Mouse (Mus musculus) embryo, embryonic 10.5 days (tissue): Measurements from ENCODE around the gene Awat2.
"Not testable (repeated sequence)": the region's sequence is repeated elsewhere in the genome, so short reads cannot be mapped to it uniquely, and the experiment has no call there.

ENCODE experiments used
- DNase-seq: peaks from one replicate; pipeline ENCODE4 v3.0.0-alpha.2; 2015; ENCODE audit warnings: low spot score

Awat2 gene

DNA sequence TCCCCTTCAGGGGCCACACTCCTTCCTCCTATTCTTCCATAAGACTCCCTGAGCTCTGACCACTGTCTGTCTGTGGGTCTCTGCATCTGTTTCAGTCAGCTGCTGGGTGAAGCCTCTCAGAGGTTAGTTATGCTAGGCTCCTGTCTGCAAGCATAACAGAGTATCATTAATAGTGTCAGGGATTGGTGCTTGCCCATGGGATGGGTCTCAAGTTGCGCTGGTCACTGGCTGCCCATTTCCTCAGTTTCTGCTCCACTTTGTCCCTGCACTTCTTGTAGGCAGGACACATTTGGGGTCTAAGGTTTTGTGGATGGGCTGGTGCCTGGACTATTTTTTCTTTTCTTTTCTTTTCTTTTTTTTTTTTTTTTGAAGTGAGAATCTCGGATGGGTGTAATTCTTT is at the start of gene Awat2:
Awat2 (minus strand) TSS at position 101 of the 400 bp plus-strand sequence.
- not testable (repeated sequence) for DNase-seq

DNA sequence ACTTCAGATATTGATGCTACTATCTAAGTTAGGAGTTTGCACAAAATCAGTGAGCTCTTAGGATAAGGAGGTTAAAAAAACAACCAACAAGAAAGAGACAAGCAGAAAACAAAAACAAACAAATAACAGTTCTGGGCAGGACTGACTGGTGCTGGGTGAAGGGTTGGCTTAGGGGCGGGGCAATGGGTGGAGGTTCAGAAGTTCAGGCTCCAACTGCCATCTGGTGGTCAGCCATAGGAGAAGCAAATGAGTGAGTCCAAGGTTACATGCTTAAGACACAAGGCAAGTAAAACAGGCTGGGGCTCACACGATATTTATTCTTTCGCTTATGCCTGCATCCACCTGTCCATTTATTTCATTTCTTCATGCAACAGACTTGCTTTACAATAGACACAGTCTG is 37.8 kb upstream of the Awat2 start:
- peak; percentile 78 for DNase-seq

DNA sequence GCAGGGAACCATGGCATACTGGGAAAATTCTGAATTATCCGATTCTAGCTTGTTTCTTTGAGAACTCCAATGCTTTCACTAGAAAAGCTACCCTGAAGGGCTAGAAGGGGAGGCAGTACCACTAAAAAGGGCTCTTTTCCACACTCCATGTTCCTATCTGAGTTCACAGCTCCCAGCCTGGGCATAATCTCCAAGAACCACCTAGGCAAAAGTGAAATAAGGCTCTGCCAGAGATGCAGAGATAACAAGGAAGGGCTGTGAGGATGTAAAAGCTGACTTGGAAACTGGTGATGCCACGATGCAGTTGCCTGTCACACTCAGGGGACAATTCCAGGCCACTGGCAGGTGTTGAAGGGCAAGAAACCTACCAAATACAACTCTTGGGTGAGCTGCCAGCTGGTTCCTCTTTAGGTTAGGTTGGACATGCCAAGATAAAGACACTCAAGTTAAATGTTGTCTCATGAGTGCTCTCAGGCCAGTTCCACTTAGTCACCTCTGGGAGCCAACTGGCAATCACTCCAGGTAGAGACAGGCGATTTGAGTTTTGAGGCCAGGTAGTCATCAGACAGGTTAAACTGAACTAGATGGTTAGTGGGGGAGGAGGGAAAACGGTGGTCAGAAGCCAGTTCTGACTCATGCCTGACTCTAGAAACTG is 33.2 kb upstream of the Awat2 start:
- no peak for DNase-seq

DNA sequence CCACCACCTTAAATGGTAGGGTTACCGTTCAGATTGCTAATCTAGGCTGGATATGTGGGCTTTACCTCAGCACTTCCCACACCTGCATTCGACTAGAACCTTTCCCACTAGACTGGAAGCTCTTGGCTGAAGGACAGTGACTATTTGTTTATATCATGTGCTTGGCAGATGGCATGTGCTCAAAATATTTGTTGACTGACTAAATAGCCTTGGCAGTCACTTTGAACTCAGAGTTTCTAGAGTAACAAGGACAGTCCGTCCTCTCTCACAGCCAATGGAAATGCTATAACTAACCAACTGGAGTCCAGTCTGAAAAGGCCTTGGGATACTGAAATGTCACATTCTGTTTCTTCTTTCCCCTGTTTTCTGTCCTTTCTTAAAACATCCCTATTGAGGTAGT is 29.0 kb upstream of the Awat2 start:
- DNase-seq = no peak

DNA sequence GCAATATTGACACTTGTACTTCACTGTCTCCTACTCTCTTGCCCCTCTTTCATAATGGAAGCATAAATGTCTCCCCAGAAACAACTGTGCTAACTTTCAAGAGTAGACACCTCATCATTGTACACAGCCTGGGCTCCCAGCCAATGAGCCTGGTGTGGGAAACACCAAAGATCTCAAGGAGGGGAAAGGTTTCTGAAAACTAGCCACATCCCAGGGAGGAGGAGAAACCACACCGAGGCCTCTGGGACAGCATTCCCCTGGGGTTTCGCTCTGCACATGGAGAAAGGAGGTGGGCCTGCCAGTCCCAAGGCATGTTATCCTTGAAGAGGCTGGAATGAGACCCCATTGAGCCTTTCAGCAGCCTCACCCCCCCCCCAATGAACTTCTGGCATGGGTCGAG is 27.6 kb upstream of the Awat2 start:
- no peak for DNase-seq

DNA sequence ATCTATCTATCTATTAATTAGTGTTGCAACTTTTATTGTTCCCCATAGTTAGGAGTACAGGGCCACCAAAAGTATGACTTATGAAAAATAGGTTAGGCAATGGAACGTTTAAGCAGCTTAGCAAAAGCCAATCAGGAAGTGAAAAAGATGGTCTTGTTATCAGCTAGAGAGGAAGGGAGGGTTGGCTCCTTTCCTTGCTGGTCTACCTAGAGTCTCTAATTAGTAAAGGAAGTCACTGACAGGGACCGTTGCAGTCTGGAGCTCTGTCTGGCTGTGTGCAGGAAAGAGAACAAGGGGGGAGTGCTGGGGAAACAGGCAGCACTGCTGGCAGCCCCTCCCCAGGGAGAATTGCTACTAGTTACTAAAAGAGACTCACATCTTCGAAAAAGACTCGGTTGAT is 25.5 kb upstream of the Awat2 start:
- no peak for DNase-seq

DNA sequence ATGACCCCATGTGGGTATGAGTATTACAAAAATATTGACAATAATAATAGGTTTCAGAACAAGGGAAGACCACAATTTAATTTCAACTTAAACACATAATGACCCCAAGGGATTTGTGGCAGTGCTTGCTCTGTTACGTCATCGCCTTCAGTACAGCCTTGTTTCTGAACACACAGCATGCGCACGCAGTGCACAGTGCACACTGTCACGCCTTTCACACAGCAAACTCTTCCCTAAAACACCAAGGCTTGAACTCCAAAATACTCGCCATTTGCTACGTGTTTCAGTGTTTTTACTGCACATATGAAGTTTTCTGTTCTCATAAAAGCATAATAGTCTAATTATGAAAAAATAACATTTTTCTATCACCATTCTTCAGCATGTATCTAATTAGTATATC is 1.0 kb upstream of the Awat2 start:
- DNase-seq = no peak

DNA sequence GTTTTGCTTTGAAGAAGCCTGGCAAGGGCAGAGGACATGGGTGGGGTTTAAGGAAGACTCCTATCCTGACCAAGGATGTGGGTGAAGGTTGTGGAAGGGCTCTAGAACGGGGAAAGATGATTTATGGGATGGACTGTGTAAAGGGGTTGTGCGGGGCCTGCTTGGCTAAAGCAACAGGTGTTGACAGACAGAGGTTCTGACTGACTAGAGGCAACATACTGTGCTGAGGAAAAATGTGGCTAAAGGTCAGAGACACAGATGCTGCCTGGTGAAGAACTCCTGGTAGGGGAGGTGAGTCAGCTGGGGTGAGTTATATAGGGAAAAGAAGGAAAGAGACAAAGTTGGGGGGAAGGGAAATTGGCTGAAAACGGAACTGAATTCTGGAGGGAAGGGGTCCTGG is 10.2 kb downstream of the Awat2 start:
- peak; percentile 7 for DNase-seq

DNA sequence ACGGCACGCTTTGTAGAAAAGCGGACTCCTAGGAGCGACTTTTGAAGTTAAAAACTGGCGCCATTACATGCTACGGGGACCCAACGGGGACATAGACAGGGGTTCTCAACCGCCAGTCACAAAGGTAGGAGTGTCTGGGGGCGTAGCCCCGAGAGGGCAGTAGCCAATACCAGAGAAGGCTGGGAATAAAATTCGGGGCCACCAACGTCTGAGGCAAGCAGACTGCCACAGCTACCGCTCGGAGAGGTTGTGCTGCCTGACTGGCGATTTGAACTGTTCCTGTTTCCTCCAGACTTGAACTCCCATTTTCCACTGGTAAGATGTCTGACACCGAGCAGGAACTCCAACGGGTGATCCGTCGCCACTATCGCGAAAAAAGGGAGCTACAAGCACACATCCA is 13.8 kb downstream of the Awat2 start, which contains the start of gene Otud6a:
Otud6a (plus strand) TSS at position 321 of the 400 bp plus-strand sequence.
- DNase-seq = no peak

DNA sequence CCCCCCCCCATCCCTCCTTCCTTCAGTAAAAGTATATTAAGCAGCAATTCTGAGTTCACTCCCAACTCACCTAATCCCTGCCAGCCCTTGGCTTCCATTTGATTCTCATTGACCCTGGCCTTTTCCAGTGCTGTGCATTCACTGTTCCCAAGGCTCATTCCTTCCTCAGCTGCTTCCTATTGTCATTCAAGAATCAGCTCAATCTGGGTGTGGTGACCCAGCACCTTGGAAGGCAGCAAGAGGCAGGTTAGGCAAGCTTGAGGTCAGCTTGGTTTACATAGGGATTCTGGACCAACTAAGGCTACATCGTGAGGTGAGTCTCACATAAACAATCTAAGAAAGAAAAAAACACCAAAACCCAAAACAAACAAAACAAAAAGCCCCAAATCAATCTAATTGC is 33.3 kb downstream of the Awat2 start:
- no peak for DNase-seq

DNA sequence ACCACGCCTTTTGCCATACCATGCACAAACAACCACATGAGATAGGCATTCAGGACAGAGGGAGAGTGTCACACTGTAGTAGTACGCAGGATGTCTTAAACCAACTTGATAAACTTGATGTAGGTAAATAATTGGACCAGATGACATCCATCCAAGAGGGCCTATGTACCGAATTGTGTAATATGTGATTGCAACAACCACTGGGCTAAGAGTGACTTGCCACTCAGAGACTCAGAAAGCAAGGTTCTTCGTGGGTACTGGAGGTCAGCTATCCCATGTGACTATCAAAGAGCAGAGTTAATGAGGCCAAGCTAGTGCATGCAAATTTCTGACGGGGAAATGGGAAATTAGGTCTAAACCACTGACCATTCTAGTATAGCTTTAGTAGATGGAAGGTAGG is 40.9 kb downstream of the Awat2 start:
- no peak for DNase-seq

DNA sequence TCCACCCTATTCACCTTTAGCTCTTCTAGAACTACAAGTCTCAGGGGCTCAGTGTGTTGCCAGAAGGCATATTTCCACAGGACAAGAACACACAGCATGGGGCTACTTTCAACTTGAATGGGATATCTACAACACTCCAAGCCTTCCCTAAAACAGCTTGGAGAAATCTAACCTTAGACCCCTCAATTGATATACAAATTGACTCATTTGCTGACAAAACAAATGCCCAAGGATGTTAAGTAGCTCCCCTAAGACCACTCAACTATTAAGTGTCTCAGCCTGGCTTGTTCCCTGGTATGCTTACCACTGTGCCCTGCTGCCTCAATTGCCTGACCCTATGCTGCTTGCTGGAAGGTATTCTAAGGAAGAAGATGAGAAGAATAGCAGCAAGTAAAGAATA is 41.6 kb downstream of the Awat2 start:
- no peak for DNase-seq

DNA sequence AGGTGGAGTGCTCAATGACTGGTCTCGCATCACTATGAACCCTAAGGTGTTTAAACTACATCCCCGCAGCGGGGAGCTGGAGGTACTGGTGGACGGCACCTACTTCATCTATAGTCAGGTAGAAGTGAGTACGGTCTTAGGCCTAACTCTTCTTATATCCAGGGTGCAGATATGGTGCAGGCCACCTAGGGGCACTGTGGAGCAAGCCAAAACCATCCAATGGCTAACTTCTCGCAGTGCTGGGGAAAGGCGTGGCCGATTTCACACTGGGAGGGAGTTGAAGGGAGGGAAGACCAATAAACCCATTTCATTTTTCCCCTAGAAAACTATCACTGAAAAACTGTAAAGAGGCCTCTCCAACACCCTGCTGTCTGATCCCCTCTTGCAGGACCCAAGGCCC is 47.5 kb downstream of the Awat2 start:
- DNase-seq = peak; percentile 11

DNA sequence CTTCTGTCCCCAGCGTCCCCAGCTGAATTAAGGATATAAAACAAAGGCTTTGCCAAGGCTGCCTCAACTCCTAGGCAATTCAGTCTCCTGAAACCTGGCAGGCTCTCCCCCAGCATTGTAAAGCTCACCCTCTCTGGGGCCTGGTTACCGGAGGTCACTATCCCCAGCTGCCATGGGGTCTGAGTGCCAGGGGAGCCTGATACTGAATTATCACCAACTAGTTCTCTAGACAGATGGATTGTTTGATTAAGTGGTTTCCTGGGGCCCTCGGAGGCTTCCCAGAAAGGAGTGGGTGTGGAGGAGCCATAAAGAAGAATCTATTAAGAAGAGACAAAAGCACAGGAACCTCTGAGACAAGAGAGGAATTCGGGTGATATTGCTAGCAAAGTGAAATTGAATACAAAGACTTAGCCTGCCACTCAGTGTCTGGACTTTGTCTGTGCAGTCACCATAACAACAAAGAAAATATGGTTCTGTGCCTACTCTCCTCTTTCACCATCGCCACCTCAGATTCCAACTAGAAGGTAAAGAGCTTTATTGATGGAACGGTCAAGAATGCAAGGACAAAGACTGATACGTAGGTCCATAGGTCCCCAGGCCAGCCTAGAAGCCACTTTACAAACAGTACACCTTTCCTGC is 48.2 kb downstream of the Awat2 start:
- DNase-seq = peak; percentile 1

DNA sequence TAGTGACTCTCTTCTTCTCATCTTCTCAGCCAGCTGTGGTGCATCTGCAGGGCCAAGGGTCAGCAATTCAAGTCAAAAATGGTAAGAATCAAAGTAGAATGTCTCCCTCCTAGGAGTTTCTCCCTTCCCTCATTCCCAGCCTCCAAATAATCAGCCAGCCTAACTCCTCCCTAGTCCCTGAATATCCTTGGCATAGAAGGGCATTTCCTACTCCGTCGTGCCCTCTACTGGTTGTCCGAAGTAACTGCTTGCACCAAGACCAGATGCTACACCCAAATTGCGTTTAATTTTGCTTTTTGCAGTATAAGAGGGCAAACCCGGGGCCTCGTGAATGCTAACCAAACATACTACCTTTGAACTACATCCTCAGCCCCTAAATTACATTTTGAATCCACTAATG is 50.2 kb downstream of the Awat2 start:
- DNase-seq = peak; percentile 66

DNA sequence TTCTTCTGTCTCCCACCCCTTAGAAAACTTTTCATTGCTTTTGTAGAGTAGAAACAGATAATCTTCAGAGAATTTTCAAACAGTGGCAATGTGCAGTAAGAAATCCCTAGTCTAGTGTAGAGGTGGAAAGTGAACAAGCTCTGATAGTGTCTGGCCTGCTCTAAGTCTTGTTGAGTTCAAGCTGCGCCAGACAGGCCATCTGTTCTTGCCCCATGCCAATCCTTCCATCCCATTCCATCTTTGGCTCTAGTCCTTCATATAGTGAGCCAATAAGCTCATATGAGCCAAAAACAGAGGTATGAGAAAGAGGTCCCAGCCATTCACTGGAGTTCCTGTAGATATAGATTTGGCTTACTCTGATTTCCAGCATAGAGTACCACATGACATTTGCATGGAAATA is 52.6 kb downstream of the Awat2 start:
- DNase-seq = no peak

DNA sequence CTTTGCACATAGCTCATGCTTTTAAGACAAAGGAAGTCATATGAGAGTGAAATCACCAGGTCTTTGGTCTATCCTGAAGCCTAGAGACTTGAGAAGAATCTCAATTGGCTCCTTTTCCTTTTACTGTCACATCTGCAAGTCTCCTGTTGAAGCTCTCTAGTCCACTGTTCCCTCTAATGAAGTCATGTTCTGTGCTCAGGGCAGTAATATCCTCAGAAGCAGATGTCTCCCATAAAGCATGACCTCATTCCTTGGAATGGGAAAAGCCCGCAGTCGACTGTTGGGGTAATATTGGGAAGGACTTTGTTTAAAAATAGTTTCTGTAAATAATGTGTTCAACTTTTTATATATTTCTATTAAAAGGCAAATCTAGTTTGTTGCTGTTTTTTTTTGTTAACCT is 85.5 kb downstream of the Awat2 start:
- DNase-seq = no peak
